Mouse (Mus musculus) kidney, postnatal 36 days (tissue): ENCODE measurements around the gene Mif4gd.

Experiments
- DNase-seq, 2 experiments: peaks; one replicate each; pipeline ENCODE4 v3.0.0; 2021 to 2022; ENCODE audit warnings: mixed read lengths in 2 of 2

Mif4gd gene

DNA sequence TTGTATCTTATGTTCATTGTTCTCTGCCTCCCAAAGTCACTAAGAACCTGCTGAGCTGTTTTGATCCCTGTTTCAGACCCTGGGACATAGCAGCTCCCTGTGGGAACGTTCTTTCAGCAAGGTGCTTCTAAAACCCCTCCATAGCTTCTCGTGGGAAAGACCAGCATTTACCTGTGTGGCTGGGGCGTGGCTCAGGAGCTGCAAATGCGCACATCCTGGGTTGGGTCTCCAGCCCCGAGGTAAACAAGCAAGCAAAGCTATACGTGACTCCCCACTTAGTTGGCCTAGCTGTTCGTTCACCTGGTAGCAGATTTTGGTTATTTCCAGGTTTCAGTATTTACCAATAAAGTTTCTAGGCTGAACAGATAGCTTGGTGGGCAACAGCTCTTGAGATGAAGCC lies 19.5 kb upstream of the Mif4gd start:
- DNase-seq: no peak

DNA sequence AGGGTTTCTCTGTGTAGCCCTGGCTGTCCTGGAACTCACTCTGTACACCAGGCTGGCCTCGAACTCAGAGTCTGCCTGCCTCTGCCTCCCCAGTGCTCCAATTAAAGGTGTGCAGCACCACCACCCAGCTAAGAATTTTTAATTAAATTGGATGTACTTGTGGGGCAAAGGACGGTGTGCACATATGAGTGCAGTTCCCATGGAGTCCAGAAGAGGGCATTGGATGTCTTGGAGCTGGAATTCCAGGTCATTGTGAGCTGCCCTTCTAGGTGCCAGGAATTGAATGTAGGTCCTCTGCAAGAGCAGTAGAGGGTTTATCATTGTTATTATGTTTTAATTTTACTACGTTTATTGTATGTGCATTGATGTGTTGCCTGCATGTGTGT lies 18.7 kb upstream of the Mif4gd start:
- DNase-seq: peak; percentile 68 to 78

DNA sequence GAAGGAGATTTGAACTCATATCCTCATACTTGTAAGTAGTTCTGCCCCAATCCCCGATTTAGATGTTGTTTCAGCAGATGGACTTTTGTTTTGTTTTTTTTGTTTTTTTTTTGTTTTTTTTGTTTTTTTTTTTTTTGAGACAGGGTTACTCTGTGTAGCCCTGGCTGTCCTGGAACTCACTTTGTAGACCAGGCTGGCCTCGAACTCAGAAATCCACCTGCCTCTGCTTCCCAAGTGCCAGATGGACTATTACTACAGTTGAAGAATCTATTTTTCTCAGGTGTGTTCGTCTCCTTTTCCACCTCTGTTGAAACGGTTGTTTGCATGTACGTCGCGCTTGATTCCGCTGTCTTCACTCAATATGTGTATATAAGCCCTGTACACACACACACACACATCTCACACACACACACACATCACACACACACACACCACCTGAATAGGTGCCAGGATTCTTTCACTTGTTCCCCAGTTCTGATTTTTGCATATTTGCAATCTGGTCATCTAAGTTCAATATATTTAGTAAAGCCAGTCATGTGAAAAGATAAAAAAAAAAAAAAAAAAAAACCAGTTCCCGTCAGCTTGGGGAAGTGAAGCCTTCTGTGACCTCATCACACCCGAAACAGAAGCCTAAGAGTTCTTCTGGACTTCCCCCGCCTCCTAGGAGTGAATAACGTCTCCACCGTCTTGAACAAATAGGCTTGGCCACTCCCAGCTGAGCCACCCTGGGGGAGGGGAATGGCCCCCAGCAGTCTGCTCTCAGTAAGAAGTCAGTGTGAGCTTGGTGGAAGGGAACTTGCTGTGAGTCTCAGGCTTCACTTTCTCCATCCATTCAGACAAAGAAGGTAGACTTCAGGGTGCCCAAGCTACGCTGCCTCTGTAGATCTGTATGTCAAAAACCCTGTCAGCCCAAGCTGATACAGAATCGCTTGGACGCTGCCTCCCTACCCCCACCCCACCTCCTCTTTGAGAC lies 18.0 kb upstream of the Mif4gd start:
- DNase-seq: peak; percentile 43 to 51

DNA sequence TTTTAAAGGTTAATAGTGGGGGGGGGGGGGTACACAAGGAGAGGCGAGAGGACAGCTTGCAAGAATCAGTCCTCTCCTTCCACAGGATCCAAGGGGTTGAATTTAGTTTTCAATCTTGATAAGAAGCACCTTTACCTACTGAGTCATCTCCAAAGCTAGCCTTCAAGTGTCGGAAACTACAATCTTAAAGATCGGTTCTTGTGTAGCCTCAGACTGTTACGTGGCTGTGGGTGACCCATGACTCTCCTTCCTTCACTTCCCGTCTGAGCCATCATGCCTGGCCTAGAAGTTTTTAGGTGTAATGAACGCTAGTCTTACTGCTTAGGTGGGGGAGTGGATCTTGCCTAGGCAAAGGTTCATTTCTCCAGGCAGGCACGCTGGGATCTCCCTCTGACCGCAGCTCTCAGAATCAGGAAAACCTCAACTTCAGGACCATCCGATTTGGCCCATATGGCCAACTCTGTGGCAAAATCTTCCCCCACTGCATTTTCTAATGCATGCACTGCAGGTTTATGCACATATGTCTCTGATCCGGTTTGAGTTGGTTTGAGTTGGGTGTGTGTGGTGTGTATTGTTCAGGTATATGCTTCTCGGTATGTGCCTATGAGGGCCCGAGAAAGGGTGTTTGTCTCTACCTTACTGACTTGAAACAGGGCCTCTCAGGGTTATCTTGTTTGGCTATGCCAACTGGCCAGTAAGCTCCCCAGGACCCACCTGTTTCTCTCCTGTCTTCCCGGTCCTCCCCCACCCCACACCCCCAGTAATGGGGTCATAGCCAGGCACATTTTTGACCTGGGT lies 17.2 kb upstream of the Mif4gd start:
- no peak for DNase-seq

DNA sequence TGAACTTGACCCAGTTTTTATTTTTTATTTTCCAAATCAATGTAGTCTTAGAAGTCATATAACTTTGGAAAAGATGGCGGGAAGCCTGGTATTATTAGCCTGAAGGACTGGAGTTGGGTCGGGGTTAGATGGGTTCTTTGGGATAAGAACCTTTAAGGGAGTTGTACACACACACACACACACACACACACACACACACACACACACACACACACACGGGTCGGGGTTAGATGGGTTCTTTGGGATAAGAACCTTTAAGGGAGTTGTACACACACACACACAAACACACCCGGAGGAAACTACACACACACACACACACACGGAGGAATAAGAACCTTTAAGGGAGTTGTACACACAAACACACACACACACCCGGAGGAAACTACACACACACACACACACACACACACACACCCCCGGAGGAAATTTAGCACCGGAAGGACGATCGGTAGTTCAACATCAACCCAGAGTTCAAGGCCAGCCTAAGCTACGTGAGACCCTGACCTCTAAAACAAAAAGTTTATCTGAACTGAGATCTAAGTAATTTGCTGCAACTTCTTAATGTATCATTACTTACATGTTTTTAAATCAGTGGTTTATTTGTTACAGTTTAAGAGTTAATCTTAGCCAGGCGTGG lies 15.8 kb upstream of the Mif4gd start:
- no peak for DNase-seq

DNA sequence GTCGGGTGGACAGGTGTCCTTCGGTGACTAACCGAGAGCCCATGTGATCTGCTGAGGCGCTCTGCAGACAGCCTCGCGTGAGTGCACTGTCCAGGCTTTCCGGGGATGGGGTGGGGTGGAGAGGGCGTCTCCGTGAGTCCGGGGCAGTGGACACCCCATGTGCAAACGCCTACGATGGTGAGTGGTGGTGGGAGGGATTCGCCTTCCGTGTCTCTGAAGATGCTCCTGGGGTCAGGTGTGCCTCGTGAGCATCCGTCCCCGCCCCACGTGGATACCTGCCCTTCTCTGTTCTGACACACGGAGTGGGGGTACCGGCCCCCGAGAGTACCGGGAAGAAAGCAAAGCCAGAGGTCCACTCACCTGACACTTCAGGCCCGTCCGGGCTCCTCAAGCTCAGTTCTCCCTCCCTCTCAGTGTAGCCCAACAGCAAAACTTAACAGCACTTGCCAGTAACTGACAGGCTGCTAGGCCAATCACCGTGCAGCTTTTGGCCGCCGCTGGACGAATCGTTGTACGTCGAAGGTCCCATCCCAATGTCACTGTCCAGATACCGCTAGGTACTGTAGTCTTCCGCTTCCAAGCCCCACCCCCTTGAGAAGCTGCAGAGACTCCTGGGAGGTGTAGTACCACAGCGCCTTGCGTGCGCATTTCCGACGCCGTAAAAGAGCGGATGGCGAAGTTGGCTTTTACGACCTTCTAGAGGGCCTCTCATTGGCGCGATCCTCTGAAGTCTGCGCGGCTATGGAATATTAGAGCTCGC lies 15.1 kb upstream of the Mif4gd start, which contains the start of gene Slc25a19:
TSS of gene Slc25a19 (minus strand) at position 591 of the 760 bp plus-strand sequence.
- peak; percentile 100 for DNase-seq

DNA sequence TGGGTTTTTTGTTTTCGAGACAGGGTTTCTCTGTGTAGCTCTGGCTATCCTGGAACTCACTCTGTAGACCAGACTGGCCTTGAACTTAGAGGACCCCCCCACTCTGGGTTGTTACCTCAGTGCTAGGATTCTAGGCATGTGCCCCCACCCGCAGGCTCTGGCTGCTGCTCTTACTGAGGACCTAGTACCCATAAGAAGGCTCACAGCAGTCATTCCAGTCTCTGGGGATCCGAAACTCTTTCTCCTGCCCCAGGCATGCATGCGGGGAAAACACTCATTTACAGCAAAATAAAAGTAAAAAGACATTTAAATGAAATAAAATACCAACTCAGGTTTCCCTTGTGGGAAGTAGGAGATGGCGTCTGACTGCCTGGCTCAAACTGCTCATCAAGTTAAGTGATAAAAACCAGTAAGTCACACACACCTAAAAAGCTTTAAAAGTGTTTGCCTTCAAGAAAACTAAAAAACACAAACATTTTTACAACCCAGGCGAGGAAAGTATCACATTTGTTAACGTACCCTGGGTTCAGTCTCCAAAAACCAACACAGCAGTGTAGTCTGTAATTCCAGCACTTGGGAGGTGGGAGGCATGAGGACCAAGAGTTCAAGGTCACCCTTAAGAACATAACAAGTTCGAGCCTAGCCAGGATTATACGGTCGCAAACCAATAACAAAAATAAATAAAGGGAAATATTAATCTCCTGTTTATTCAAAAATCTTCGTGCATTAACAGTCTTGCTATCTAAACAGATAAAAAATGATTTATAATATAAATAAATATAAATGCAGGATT lies 14.3 kb upstream of the Mif4gd start:
- no peak for DNase-seq

DNA sequence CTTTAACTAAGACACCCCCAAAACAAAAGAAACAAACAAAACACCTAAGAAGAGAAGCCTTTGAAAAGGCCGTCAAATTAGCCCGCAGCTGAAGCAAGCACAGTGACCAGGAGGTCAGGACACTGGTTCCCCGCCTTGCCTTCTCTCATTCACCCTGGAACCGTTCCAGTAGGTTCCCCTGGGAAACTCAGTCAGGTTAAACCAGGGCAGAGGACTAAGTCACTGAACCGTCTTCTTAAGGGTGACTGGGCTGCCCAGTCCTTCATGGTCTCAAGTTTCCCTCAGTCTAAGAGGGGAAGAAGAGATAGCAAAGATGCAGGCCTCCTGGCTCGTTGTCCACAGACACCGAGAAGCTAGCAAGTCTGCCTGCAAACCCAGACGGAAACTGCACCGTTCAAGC lies 13.1 kb upstream of the Mif4gd start:
- DNase-seq: peak; percentile 85 to 94

DNA sequence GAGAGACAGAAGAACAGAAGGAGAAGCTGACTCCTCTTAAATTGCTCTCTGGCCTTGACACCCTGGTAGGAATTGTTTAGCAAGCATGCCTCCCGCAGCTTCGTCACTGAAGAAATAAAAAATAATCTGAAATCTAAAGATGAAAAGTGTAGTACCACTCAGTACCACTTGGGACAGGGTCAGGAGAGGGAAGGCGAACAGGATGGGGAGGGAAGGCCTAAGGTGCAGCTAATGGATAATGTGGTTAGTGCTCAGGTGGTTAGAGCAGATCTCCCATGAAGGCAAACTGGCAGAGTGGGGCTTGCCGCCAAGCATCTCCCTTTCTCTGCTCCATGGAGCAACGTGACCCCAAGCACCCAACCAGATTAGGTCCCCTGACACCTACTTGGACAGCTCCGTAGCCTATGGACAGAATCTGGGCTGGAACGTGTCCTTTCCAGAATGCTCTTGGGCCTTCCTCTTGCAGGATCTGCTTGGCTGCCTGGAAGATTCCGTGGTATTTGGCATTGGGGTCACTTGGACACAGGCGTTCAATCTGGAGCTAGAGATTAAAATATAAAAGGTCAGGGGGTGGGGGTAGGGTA lies 10.8 kb upstream of the Mif4gd start:
- peak in 1 of 2 experiments; percentile 40 for DNase-seq

DNA sequence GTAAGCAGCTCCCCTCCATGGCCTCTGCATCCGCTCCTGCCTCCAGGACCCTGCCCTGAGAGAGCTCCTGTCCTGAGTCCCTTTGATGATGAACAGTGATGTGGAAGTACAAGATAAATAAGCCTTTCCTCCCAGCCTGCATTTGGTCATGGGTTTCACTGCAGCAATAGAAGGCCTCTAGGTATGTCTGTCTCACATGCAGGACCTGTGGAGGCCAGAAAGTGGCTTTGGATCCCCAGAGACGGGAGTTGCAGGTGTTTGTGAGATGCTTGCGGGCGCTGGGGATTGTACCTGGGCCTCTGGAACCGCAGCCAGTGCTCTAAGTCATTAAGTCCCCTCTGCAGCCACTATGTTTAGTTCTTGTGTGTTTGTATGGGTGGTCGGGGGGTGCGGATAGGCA lies 7.2 kb upstream of the Mif4gd start:
- no peak for DNase-seq

DNA sequence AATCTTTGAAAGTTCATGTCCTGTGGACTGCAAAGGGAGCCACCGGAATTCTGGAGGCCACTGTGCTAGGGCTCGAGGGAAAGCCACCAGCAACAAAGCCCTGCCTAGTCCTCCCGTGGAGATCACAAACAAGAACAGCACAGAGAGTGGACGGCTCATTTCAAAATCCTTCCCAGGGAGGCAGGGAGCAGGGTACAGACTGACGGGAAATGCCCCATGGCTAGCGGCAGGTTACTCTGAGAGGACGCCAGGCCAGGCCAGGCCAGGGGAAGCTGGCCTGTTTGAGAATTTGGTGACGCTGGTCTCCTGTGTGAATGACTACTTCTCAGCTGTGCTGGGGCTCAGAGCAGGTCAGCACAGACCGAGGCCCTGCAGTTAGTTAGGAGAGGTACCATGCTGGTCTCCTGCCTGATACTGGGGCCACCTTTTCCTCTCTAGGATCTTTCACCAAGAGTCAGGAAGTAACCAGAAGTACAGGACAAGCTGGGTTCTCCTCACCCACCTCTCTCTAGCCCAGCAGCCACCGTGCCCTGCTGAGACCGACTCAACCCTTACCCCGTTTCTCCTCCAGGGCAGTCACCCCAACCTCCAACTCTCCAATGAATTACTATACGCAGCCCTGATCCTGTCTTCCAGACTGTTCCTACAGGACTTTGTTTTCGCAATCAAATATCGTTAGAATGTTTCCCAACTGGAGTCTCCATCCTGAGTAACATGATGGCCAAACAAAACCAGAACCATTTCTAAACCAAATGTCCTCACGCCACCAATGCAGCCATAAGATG lies 6.2 kb upstream of the Mif4gd start:
- DNase-seq: no peak

DNA sequence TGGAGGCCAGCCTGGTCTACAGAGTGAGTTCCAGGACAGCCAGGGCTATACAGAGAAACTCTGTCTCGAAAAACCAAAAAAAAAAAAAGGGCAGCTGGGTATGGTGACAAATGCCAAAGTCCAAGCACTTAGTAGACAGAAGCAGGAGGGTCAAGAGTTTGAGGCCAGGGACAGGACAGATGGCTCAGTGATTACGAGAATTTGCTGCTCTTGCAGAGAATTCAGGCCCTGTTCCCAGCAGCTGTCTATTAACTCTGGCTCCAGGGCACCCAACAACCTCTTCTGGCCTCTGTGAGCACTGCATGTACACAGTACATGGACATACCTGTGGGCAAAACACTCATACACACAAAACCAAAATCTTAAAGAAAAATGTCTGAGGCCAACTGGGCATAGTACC lies 5.2 kb upstream of the Mif4gd start:
- DNase-seq: peak; percentile 59 to 60

DNA sequence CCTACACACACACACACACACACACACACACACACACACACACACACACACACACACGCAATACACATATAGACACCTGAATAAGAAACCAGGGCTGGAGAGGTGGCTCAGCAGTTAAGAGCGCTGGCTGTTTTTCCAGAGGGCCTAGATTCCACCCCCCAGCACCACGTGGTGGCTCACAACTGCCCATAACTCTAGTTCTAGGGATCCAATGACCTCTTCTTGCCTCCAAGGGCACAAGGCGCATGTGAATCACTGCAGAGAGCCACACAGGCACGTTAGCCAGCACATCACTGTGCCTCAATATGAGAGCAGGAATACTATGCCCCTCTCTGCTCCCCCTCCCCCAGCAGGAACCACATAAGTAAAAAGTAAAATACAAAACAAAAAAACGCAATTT lies 4.1 kb upstream of the Mif4gd start:
- DNase-seq: peak; percentile 72 to 76

DNA sequence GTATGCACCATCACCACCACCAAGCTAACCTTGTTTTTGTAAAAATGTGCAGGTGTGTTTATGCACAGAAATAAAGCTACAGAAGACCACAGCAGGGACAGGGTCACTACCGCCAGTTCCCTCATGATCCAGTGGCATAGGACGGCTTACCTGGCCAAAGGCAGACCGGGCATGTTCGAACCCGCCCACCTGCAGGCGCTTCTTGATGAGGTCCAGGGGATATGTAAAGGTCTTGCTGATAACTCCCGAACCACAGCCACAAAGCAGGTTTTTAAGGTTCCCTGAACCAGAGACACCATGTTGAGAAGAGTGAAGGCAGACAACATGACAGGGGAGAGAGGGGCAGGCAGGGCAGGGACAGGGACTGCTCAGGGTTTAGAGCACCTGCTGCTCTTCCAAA lies 3.6 kb upstream of the Mif4gd start:
- no peak for DNase-seq

DNA sequence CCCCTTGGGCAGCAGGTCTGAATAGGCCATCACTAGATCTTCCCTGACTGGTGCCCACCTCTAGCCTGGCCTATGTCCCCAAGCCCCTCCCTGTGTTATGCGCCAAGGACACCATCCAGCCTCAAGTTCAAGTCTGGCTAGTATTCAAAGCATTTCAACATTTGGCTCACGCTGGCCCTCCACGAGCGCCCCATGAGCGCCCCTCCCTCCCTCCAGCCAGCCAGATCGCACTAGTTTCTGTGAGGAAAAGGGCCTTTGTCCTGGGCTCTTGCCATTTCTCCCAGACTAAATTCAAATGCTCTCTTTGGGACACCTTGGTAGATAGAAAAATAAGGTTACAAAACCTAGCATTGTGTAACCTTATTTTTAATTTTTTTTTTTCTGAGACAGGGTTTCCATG lies 3.1 kb upstream of the Mif4gd start:
- peak; percentile 58 to 61 for DNase-seq

DNA sequence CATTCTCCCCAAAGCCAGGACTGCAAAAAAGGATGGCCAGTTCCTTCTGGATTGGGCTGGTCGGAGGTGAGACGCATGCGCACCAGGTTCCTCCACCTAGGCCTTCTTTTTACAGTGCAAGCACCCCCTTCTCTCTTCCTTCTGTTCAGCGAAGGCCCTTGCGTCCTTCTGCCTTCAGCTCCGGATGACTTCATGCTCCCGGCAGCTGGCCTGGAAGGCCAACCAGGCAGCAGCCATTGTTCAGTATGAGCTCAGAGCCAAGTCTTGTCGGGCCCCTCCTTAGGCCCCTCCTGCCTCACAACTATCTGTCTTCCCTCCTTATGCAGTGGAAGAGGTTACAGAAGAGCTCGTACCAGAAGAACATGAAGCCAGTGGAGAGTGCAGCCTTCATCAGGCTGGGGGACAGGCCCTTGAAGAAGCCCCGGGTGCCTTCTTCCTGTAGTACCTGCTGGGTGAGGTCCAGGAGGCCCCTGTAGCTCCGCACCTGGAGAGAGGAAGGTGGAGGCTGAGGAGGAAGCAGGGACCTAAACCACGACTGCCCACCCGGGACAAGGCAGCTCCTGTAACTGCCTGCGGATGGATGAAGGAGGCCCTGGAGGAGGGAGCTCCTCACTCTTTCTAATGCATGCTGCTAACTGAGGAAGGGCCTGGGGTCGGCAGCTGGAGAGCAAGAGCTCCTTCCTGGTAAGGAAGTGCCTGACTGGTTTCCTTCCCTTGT lies 2.5 kb upstream of the Mif4gd start:
- DNase-seq: peak; percentile 45 to 48

DNA sequence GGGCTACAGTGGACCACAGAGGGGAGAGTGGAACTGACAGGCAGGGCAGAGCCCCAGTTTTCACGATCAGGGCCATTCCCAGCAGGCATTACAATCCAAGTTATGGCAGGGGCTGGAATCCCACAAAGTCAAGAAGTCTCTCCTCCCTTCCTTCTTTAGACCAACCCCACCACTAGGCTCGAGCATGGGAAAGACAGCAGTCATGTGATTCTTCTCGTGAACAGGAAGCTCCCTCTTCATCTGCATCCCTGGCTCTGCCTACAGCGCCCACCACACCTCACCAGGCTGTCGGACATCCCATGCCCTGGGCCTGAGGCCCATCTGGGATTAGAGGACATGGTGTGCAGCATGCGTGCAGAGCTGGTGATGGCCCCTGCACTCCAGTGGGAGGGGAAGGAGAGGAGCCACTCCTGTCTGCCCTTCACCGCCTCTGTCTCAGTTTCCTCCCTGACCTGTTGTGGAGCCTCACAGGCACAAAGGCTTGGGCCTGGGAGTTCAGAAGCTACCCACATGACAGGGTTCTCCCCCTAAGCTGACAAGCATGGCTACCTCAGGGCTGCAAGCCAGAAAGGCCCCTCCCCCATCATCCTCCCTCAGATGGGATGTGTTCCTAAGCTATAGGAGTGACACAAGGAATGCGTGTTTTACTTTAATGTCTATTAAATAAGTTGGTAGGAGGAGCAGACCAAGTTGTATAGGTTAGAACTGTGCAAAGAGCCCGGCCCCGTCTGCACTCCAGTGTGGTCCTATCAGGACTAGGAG lies 1.8 kb upstream of the Mif4gd start:
- peak in 1 of 2 experiments; percentile 50 for DNase-seq

DNA sequence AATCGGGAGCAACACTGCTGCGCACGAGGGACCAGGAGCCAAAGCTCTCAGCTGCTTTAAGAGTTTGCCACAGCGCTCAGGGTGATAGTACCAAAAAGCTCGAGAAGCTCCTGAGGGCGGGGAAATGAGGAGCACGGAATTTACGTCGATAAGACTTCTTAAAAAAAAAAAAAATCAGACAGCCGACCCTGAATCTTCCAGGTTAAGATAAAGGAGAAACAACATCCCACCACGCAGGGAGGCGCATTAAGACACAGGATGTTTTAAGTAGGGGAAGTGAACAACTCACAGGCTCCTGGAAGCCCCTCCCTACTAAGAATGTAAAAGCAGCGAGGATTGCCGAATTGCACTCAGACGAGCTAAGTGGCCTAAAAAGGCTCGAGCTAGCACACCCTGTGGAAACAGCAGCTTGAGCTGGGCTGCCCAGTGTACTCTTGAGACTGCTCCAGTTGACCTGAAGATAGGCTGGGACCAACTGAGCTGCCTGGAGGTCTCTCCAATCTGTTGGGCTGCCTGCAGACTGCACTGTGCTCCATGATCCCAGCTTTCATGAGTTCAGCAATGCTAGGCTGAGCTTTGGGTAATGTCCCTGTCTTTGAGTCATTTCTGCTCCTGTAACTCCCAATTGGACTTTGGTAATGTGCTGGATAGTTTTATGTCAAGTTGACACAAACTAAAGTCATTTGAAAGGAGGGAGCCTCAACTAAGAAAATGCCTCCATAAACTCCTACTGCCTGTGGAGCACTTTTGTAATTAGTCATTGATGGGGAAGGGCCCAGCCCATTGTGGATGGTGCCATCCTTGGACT lies 573 bp upstream of the Mif4gd start:
- DNase-seq: no peak
